Mouse (Mus musculus) neutrophil, adult 59 days (primary cell): ENCODE data around the gene Cwc22. TPM values are rescaled to one million over a fixed set of nuclear protein-coding genes. Genes with fewer than 3 reads are reported as not detected.

Source experiments
- total RNA-seq, 2 experiments: library from RNA; stranded (reverse); gene quantifications; 1 replicate in 1 of 2; 2 replicates in 1 of 2; pipeline ENCODE4 v1.2.4; 2023

The Cwc22 gene
- 10 to 100 TPM; 19.7 to 21.9 TPM for total RNA-seq

DNA sequence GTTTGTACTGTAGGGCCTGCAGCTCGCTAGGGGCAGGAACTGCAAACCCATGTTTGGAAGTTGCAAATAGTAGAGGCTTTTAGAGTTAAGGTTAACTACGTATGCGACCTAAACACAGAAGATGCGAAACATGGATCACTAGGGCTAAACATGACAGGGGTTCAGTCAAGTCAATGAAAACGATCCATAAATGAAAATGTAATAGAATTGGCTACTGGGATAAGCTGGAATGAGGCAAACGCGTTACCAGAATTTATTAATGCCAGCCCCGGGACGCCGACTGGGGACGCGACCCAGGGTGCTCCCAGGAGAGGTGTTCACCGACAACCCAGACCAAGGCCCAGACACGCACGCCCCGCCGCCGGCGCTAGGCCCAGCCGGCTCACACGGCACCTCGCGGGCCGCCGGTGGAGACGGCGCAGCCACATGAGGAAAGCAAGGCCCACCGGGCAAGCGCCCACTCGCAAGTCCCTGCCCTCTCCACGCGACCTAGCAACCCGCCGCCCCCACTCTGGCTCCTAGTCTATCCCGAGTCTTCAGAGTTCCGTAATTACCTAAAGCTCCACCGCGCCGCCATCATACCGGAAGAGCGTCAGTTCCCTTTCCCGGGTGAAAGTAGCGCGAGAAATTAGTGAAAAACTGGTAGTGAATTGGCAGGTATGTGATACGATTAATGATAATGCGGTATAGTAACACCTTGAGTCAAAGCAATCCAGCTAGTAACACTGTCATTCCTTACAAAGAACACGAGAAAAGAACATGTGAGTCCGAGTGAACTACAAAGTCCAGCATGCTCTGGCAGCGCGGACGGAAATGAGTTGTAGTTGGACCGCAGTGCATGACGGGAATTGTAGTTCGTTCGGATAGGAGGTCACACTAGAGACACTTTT, at the start of gene Cwc22:
Cwc22 (minus strand) TSS at position 780 of the 890 bp plus-strand sequence.

Other genes starting within 250 kb of the Cwc22 start
- not detected for gene Zfp385b, start 126.7 kb downstream of the Cwc22 start, total RNA-seq